Mouse (Mus musculus) kidney, adult 9 months (tissue): ENCODE measurements around the gene Mrpl14.
A peak's percentile ranks its signal among the peaks of the same experiment; 100 is the strongest.

Source experiments
- DNase-seq: peaks from one replicate; pipeline ENCODE4 v3.0.0; 2022

Mrpl14 gene

DNA sequence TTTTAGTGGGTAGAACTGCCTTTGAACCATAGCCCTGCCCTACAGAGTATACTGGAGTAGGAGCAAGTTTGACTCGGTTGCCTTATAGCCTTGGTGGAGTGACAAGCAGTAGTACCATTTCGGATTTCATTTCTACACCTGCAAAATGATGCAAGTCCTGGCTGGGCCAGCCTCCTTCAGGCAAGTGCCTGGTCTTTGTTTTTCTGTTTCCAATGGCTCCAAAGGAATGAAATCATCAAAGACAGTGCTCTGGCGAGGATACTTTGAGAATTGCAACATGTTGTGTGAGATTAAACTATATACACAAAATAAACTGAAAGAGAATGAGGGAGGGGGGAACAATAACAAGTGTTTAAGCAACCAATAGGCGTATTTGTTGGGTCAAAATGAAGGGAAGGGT is 3.9 kb downstream of the Mrpl14 start:
- no peak for DNase-seq

DNA sequence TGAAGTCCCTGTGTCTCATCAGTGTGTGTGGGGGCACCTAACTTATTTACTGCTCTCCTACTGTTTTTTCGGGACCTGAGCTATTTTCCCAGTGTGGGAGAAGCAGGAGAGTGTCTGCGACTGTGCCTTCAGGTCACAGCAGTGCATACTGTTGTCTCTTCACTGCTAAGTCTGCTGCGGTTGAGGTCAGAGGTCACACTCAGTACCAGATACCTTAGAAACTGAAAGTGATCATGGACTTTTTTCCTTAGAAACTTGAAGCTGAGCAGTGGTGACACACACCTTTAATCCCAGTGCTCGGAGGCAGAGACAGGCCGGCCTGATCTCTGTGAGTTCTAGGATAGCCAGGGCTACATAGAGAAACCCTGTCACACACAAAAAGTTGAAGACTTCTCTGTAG is 6.0 kb downstream of the Mrpl14 start:
- DNase-seq, result no peak

DNA sequence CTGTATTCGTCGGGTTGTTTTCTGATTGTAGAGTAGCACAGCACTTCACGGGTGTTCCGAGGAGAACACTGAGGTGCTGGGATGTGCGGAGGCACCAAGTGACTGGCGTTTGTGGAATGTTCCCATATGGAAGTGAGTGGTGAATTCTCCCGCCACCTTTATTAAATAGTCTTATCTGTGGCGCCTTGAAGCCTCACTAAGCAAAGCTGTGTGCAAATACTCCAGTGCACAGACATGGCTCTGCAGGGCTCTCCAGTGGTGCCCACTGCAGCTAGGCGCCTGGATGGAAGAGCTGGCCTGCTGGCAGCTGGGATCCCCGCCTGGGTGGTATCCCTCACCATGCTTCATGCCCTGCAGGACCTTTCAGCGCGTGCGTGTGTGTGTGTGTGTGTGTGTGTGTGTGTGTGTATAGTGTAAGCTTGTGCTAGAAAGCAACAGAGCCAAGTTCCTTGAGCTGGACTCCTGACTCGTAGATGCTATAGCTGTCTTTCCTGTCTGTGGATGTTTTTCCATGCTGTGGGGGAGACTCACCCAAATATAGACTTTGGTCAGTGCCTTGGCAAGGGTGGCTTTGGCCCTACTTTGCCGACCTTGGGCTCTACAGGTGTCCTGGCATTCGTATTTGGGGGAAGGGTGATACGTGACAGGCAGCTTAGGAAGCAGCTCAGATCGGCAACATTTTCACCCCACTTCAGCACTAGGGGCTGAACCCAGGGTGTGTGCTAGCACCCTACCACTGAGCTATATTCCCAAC is 7.9 kb downstream of the Mrpl14 start:
- DNase-seq, result peak; percentile 46

DNA sequence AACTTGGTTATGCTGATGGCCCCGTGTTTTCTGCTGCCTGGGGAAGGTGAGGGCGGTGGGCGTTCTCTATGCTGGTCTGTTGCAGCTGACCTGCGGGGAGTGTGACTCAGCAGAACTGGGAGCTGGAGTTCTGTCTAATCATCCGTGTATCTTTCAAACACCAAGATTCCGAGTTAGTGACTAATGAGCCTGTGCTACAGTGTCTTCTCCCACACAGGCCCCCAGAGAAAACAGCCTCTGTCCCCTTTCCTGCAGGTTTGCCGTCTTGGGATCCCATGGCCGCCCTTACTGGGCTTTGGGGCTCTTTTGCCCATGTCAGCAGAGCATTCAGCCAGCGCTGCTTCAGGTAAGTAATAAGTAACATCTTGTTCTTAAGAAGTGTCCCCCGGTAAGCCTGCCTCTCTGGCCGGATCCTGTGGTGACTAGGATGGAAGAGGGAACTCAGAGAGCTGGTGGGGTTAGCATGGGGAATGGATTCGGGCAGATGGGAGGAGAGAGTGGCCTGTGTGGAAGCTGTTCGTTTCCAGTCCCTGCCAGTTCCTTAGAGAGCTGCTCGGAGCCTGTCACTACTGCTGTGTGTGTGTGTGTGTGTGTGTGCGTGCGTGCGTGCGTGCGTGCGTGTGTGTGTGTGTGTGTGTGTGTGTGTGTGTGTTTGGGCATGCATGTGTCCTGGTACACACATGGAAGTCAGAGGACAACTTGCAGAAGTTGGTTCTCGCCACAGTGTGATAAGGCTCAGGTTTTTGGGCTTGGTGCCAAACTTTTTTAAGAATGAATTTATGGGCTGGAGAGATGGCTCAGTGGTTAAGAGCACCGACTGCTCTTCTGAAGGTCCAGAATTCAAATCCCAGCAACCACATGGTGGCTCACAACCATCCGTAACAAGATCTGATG is 9.4 kb downstream of the Mrpl14 start:
- peak; percentile 65 for DNase-seq

DNA sequence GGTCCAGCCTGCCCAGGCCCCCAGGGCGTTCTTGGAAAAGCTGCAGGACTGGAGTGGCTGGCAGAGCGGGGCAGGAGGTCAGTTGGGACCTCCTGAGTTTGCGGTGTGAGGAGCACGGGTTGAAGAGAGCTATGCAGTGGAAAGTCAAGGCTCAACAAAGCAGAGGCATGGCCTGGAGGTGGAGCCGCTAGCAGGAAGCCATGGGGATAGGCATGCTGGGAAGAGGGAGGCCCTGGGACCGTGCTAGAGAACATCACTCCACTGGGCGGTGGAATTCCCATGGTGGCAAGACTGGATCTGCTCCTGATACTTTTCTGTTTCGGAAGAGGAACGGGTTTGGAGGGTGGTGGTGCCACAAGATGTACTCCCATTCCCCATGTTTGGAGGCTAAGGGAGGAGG is 10.9 kb downstream of the Mrpl14 start:
- no peak for DNase-seq

DNA sequence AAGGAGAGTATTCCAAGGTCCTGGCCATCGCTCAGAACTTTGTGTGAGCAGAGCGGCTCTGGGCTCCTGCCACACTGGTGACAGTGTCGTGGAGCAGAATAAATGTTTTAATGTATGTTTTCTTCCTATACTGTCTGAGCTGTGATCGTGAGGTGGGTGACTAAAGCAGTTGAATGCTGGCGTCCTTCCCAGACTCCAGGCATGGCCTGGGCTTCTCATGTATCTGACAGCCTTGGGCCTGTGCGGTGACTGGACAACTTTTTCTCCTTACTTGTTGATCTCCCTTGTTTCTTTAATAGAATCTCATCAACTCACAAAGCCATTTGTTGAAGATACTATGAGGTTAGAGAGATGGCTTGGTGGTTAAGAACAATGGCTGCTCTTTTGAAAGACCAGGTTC is 12.2 kb downstream of the Mrpl14 start:
- DNase-seq, result no peak

DNA sequence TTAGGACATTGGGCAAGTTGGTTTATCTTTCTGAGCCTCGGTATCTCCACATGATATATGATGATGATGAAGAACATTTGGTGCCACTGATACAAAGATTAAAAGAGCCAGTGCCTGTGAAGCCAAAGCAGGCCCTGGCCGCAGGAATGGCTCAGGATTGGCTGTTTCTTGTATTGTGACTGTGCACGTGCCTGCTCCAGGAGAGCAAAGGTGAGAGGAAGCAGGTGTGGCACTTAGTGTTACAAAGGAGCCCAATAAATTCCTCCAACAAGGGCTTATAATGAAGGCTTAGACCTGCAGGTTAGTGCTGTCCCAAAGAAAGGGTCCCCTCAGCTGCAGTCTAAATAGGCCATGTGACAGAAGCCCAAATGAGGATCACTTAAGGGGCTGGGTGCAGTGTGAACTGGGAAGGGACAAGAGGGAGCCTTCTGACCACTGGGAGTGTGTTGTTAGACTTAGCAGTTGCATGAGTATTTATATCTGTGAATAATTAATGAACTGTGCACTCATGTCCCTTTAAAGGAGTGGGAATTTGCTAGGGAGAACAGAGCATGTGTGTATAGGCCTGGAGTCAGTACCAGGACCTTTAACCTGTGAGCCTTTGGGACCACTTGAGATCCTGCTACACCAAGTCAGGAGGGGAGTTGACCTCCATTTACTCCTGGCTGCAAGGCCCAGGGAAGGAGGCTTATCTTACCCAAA is 13.1 kb downstream of the Mrpl14 start:
- DNase-seq, result no peak

DNA sequence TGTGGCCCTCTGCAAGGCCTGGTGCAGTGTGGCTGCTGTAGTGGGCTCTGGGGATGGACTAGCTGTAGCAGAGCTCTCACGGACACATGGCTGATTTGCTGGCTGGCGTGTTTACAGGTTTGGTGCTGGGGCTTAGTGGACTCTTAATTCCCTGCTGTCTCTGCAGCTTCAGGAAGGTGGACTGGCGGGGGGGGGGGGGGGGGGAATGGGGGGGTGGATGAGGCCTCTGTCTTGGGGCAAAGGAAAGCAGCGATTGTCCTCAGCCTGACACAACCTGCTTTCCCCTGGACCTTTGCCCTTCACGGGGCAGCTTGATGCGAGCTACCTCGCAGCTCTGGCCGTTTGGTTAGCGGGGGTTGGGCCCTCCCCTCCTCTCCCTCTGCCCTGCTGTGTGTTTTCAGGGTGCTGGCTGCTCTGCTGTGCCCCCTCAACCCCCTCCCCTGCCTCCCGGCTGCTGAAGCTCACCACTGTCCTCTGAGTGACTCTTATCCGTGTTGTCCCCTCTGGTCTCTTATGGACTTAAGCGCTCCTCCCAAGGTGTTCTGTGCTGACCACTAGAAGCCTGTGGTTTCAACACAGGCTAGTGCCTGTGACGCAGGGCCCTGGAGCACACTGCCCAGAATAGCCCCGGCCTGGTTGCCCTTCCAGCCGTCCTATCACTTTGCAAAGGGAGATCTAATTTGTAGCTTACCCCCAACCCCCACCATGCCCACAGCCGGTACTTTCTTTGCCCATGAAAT is 14.5 kb downstream of the Mrpl14 start:
- no peak for DNase-seq

DNA sequence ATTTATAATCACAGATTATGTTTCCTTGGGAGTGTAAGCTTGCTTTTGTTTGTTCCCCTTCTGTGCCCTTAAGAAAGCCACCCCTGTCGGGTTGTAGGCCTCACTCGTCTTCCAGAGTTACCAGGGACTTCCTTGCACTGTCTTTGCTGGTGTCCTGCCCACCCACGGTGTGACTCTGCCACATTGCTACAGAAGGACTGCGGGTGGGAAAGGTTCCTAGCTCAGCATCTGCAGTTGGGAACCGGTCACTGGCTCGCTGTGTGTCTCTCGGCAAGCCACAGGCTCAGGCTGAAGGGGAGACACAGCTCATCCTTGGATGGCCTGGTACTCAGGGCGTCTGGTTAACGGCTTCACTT is 15.1 kb downstream of the Mrpl14 start:
- no peak for DNase-seq

DNA sequence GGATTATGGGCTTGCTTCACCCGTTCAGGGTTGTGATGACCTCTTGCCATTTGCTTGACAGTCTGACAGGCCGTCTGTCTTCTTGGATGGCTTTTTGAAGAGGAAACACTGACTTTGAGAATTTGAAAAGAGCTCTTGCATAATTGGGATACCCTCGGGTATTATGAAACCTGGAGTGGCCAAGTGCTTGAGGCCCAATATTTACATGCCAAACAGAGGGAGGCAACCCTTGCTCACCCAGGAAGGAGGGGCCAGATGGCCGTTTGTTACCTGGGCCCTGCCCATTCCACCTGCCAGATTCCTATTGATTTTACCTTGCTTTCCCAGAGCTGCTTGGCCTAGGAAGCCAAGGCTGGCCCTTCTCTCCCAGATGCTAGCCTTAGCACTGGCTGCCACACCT is 16.1 kb downstream of the Mrpl14 start:
- no peak for DNase-seq

DNA sequence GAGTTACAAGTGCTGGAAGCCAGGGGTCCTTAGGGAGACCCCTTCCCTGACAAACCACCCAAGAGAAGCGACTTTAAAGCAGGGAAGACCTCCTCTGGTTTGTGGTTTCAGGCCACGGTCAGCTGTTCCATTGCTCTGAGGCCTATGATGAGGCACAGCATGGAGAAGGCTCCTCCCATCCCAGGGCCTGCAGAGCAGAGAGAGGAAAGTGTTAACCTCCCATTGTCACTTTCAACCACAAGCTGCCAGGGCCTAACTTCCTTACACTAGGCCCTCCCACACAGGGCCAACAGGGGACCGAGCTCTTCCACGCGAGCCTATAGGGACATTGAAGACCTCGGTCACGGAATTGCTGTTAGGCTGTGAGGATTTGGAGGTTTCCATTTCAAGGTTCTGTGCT is 17.1 kb downstream of the Mrpl14 start:
- no peak for DNase-seq

DNA sequence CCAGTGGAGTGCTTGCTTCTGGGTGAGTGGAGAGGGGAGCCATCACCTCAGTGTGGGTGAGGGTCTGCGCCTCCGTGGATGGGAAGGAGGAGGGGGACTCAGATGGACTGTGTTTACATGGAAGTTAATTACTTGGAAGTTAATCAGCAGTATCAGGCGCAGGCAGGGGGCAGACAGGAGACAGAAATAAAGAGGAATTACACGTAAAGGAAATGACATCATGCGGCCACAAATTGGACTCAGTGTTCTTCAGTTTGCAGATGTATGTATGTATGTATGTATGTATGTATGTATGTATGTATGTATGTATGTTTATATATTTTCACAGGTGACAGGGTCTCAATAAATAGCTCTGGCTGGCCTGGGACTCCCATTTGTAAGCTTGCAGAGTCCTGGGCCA is 20.7 kb downstream of the Mrpl14 start:
- DNase-seq, result no peak

DNA sequence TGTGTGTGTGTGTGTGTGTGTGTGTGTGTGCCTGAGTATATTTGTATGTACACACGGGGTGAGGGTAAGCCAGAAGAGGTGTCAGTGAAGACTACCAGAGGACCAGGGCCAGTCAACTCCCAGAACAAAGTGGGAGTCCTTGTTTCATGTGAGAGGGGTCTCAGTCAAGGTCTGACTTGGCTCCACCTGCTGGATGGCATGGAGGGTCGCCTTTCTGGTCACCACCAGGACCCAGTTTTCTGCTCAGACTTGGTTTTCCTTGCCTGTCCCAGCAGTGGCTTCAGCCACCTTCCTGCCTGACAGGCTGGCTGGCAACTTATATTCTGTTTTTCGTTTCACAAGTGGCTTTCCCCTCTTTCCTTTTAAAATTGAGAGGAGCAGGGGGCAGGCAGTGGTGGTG is 21.3 kb downstream of the Mrpl14 start:
- no peak for DNase-seq

DNA sequence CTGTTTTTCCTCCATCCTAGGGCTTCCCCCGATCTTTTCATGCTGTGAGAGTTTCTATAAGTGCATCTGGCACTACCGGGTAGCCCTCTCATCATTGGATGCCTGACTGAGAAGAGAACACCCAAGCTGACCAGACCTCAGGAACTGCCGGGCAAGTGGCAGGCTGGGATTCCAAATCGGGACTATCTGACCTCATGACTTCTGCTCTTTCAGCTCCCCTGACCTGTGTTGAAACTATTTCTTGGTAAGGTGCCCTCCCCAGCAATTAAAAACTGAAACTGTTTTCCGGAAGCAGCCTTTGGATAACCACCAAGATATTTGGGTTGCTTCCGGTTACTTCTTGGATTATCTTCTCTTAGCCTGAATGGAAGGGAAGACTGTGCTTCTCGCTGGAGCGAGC is 22.1 kb downstream of the Mrpl14 start:
- DNase-seq, result no peak

DNA sequence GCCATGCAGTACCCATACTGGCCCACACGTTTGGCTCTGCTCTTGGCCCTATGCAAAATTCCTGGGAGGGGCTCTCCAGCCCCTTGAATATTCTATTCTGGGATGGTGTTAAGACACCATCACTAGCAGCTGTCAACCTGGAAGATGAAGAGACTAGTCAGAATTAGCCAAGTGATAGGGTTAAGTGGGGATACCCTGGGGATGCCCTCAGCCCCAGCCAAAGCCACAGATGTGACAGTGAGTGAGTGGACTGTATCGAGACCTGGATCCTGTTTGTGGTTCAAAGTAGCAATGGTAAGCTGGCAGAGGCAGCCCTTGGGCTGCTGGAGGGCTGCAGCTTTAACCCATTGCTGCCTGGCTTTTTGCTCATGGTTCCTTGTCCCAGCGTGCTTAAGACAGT is 23.7 kb downstream of the Mrpl14 start:
- DNase-seq, result no peak

DNA sequence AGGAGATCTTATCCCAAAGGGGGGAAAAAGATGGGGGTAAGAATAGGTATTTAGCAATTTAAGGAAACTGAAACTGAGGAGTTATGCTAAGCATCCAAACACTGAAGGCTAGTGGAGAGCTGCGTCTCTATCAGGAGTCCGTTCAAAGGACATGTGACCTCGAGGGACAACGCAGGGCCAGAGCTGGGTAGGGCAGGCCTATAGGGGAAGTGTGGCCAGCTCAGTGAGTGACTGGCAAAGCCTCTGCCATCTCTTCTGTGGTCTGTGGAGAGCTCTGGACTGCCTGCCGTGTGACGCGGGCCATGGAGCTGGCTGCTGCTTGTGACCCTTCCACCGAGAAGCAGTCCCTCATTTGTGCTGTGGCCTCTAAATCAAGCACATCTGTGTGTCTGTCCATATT is 24.3 kb downstream of the Mrpl14 start:
- no peak for DNase-seq

DNA sequence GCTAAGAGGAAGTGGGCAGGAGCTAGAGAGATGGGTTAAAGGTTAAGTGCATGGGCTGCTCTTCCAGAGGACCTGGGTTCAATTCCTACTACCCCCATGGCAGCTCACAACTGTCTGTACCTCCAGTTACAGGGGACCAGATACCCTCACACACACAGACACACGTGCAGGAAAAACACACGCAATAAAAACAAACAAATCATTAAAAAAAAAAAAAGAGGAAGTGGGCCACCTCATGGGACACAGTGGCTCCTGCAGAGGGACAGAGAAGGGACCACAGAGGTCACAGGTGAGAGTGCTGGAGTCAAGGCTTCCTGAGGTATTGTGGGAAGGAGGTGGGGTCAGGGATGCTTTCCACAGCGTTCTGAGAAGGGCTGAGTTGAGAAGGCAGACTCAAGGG is 25.4 kb downstream of the Mrpl14 start:
- DNase-seq, result no peak

DNA sequence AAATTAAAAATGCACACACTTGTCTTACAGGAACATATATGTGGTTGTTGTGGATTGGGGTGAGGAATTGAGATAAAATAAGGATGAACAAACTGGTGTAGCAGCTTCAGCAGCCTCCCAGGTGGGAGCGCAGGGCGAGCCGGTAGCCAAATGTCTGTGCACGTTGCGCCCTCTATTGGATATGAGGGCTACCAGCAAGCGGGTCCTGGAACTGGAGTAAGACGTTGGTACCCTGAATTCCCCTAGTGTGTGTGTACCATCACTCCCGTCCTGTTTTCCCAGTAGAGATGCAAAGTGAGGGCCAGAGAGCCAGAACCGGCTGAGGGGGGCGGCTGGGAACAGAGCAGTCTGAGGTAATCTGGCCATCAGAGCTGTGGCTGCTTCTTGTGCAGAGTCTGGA is 32.2 kb downstream of the Mrpl14 start:
- peak; percentile 79 for DNase-seq

DNA sequence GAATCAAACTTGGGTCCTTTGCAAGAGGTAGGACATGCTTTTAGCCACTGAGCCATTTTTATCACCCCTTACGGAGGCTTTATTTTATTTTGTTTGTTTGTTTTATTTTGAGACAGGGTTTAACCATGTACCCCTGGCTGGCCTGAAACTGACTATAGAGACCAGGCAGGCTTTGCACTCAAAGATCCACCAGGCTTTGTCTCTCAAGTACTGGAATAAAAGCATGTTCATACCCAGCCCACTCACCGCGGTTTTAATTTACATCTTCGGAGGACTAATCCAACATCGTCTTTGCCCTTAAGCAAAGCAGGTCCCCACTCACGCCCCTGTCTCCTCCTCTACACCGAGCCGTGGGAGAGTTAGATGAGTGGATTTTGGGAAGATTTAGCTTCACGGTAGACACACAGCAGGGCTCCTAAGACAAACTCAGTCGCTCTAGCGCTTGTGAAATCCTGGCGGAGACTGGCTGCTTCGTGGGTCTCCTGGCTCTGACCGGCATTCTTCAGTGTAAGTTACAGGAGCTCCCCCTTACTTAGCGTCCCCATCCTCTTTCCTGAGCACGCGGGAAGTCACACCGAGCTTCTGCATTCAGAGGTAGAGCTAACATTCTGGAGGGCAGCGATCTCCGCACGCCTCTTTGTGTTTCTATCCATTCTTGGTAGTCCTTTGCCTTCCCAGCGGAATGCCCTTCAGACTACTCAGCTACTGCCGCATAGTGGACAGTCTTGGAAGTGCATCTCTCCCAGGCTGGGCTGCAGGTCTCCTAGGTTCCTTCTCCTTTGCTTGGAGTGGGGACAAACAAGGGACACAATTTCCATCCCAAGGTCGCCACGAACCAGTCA is 37.8 kb downstream of the Mrpl14 start:
- peak; percentile 79 for DNase-seq

DNA sequence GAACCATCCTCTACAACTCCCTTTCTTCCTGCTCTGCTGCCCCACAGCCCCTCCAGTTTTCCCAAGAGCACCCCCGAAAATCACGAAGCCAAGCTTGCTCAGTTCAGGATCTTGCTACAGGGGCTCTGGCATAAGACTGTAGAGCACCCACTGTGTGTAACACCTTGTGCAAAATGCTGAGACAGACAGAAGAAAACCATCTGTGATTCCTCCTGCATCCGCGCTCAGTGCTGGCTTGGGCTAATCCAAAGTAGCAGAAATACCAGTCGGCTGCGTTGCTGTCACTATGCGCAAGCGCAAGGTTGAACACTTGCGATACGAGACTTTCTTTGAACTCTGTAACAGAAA is 38.4 kb downstream of the Mrpl14 start:
- no peak for DNase-seq

DNA sequence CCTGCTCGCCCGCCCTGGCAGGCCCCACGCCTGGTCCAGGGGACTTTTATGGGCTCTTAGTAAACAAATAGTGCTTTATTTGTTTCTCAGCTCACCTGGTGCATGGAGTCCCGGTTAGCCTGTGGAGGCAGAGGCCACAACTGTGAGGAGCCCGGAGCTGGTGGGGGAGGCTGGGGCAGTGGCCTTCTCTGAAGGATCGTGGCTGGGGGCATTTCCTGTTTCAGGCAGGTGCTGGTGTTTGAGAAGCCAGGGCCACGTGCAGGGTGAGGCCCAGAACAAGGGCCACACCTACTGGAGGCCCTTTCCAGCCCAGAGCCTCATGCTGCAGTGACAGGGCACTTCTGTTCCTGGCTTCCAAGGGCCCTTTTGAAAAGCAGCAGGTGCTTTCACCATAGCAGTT is 40.1 kb downstream of the Mrpl14 start:
- DNase-seq, result no peak

DNA sequence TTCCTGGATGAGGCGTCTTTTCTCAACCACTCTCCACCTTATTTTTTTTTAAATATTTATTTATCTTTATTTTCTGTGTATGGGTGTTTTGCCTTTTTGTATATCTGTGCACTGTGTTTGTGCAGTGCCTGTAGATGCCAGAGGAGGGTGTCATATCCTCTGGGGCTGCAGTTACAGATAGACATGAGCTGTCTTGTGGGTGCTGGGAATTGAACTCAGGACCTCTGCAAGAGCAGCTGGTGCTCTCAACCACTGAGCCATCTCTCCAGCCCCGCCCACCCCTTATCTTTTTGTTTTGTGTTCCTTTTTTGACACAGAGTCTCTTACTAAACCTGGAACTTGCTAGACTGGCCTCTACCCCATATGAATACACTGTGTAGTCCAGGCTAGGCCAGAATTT is 41.4 kb downstream of the Mrpl14 start:
- no peak for DNase-seq
